7 mouse cellular contexts compared by ENCODE assay signal in the genomic region with DNA sequence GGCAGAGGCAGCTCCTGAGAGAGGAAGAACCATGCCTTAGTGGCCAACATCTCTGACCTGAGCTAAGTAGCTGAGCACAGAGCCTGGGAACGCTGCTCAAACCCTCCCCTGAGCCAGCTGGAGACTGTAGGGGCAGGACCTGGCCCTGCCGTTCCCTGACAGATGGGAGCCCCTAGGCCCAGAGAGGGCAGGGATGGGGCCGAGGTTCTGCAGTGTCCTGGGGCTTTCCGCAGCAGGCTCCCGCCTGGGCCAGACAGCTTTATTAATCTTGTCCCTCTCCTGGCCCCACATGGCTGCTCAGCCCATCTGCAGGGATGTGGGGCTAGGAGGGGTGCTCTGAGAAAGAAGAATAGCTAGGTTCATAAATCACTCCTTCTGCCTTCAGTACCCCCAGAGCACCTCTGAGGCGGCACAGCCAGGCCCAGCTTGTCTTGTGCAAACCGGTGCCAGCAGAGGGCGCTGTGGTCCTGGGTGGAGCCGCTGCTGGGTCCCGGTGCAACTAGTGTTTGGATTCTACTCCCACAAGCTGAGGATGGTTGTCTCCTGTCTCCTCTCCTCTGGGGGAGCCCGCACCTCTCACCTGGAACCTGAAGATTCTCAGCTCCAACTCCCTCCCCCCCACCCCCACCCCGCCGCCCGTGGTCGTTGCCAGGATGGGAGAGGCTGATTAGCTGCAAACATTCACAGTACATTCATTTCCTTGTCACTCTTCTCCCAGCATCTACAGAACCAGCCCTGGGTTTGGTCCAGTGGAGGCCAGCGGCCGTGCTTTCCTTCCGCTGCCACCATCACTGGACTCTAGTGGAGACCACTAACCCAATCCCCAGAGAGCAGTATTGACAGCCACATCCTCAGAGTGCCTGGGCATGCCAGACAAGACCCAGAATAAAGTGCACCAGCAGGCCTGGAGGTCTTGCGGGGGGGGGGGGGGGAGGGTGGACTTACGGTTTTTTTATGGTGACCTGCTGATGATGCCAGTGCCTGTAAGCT. TPM values are rescaled to one million over a fixed set of nuclear protein-coding genes. Genes with fewer than 3 reads are reported as not detected.
A peak's percentile ranks its signal among the peaks of the same experiment; 100 is the strongest.
DNase-seq lines count a peak whose midpoint lies in the region; ATAC-seq and TF ChIP-seq lines count a peak whose summit lies in the region.

No protein-coding gene starts in this region.

- ATAC-seq in limb, embryonic 12.5 days (ENCODE audit: insufficient number of reproducible peaks, insufficient read depth, low FRiP score, low TSS enrichment, low read depth), result peak; percentile 67
- peak; percentile 79; the same call in 1 of the 2 replicates for ATAC-seq in stomach, embryonic 14.5 days (ENCODE audit: insufficient number of reproducible peaks, insufficient read depth, low FRiP score, low read depth)

- 11% methylated on average over 20 of the region's 20 CpGs for WGBS in embryonic facial prominence, embryonic 10.5 days
- 30% methylated on average over 20 of the region's 20 CpGs for WGBS in heart, adult 2 months
- WGBS in limb, embryonic 12.5 days, result 6% methylated on average over 20 of the region's 20 CpGs
- WGBS in stomach, embryonic 14.5 days, result 18% methylated on average over 20 of the region's 20 CpGs

- H3K27me3 ChIP-seq in embryonic facial prominence, embryonic 10.5 days (replicated peaks; ENCODE audit: low read depth, poor library complexity, severe bottlenecking), result no peaks in the 10 kb centered on the region; the same call in 1 of the 2 replicates
- no peaks in the 10 kb centered on the region for H3K27me3 ChIP-seq in heart, adult 2 months (ENCODE audit: control insufficient read depth, insufficient read depth, low read length)
- H3K27me3 ChIP-seq in limb, embryonic 12.5 days, result peaks cover 15% of the 10 kb centered on the region; the same call in 1 of the 2 replicates
- no peaks in the 10 kb centered on the region for H3K27me3 ChIP-seq in stomach, embryonic 14.5 days (ENCODE audit: control insufficient read depth, insufficient read depth, low read length)

- H3K4me3 ChIP-seq in embryonic facial prominence, embryonic 10.5 days, result peak overlapping the region; percentile 32; the same call in 1 of the 2 replicates
- no peak overlapping the region for H3K4me3 ChIP-seq in heart, adult 2 months
- no peak overlapping the region for H3K4me3 ChIP-seq in limb, embryonic 12.5 days (replicated peaks)
- no peak overlapping the region for H3K4me3 ChIP-seq in stomach, embryonic 14.5 days (ENCODE audit: low read depth, low read length)

- peaks cover 35% of the 10 kb centered on the region for H3K4me1 ChIP-seq in embryonic facial prominence, embryonic 10.5 days
- peaks cover 1% of the 10 kb centered on the region; the same call in 1 of the 2 replicates for H3K4me1 ChIP-seq in heart, adult 2 months (ENCODE audit: control insufficient read depth, insufficient read depth, low read length)
- peaks cover 30% of the 10 kb centered on the region for H3K4me1 ChIP-seq in limb, embryonic 12.5 days (replicated peaks)
- H3K4me1 ChIP-seq in stomach, embryonic 14.5 days (ENCODE audit: control insufficient read depth, insufficient read depth, low read length), result 0 out of 2 replicates have a peak, but pooled peaks cover 5% of the 10 kb centered on the region

- peak overlapping the region; percentile 30 for H3K4me2 ChIP-seq in limb, embryonic 12.5 days
- H3K4me2 ChIP-seq in stomach, embryonic 14.5 days (replicated peaks; ENCODE audit: low read depth, low read length), result no peak overlapping the region

- H3K36me3 ChIP-seq in embryonic facial prominence, embryonic 10.5 days (replicated peaks), result peaks cover 3% of the 10 kb centered on the region; the same call in 1 of the 2 replicates
- no peaks in the 10 kb centered on the region for H3K36me3 ChIP-seq in heart, adult 2 months (ENCODE audit: control insufficient read depth, insufficient read depth, low read length)
- H3K36me3 ChIP-seq in limb, embryonic 12.5 days, result peaks cover 3% of the 10 kb centered on the region
- no peaks in the 10 kb centered on the region for H3K36me3 ChIP-seq in stomach, embryonic 14.5 days (ENCODE audit: control insufficient read depth, insufficient read depth, low read length)

- peak overlapping the region; percentile 76 for H3K27ac ChIP-seq in embryonic facial prominence, embryonic 10.5 days (replicated peaks)
- no peak overlapping the region for H3K27ac ChIP-seq in heart, adult 2 months
- peak overlapping the region; percentile 70 for H3K27ac ChIP-seq in limb, embryonic 12.5 days
- no peak overlapping the region for H3K27ac ChIP-seq in stomach, embryonic 14.5 days (ENCODE audit: low read length)

- intact Hi-C loops in heart, adult 2 months (cut with DNase I), result loop anchor here (1.0 to 10.0 kb wide), 4 partner anchors 52 to 428 kb away; no protein-coding TSS in a partner anchor

- TF ChIP-seq EP300 in heart, adult 2 months (IDR thresholded peaks at IDR 0.05; ENCODE audit: insufficient read depth, low read depth, low read length), result peak; percentile 85

- DNase-seq in adrenal gland, postnatal 25 days, result peak; percentile 96
- peak; percentile 92 for DNase-seq in embryonic facial prominence, embryonic 10.5 days (ENCODE audit: low spot score)
- peak; percentile 84 to 94 for DNase-seq in heart, adult 2 months
- DNase-seq in kidney, adult 8-10 months, result peak; percentile 66 to 88
- peak; percentile 42 for DNase-seq in naive thymus-derived CD4-positive, alpha-beta T cell, adult 2 months (ENCODE audit: low read depth)

- peak; percentile 89 for TF ChIP-seq CTCF in heart, adult 2 months (IDR thresholded peaks at IDR 0.05)

- no peak for TF ChIP-seq POLR2A in heart, adult 2 months (IDR thresholded peaks at IDR 0.05; ENCODE audit: insufficient read depth, low read depth, low read length)

- H3K9me3 ChIP-seq in embryonic facial prominence, embryonic 10.5 days, result no peaks in the 10 kb centered on the region
- no peaks in the 10 kb centered on the region for H3K9me3 ChIP-seq in limb, embryonic 12.5 days
- H3K9me3 ChIP-seq in stomach, embryonic 14.5 days (ENCODE audit: control insufficient read depth, low read depth, low read length), result no peaks in the 10 kb centered on the region

- H3K9ac ChIP-seq in heart, adult 2 months (ENCODE audit: low read depth, low read length), result no peak overlapping the region
- no peak overlapping the region for H3K9ac ChIP-seq in limb, embryonic 12.5 days (replicated peaks)
- H3K9ac ChIP-seq in stomach, embryonic 14.5 days (replicated peaks; ENCODE audit: low read depth, low read length), result 0 out of 2 replicates have a peak overlapping the region, but pooled peaks have one; percentile 18

- H3K79me2 ChIP-seq in heart, adult 2 months (replicated peaks; ENCODE audit: control insufficient read depth, insufficient read depth, low read length), result no peaks in the 10 kb centered on the region

RNA-seq across cellular contexts. Expression of gene Trp53i11, which starts 39.6 kb away (rescaled TPM):
- total RNA-seq in adrenal gland, postnatal 25 days (2021), result 52.6 and 75.8 TPM in 2 replicates
- 72.5 and 95.2 TPM in 2 replicates for polyA plus RNA-seq in embryonic facial prominence, embryonic 10.5 days (2016; fragmentation: Nextera tagmentation; extraction: Ambion mirVana)
- total RNA-seq in heart, adult 2 months (2021), result 10 to 100 TPM; 25.2 to 33.2 TPM
- 34.4 and 42.7 TPM in 2 replicates for polyA plus RNA-seq in heart, adult 2 months (2012; rRNA removed)
- polyA plus RNA-seq in limb, embryonic 12.5 days (2016; fragmentation: Nextera tagmentation; extraction: Ambion mirVana), result 16.4 and 22.8 TPM in 2 replicates
- polyA plus RNA-seq in stomach, embryonic 14.5 days (2014; fragmentation: Nextera tagmentation; extraction: Ambion mirVana), result 54.6 and 56.6 TPM in 2 replicates

Comparison
In these comparisons a context has a peak if more than half of its experiments do, and no peak if none do; other contexts are left out.
1. DNase-seq: peak in every context shown above with its lines; median percentile 96 in adrenal gland, postnatal 25 days; 92 in embryonic facial prominence, embryonic 10.5 days; 89 in heart, adult 2 months; 77 in kidney, adult 8-10 months; 42 in naive thymus-derived CD4-positive, alpha-beta T cell, adult 2 months.
2. H3K27ac ChIP-seq: peak in embryonic facial prominence, embryonic 10.5 days (single experiment) and limb, embryonic 12.5 days (single experiment); none in heart, adult 2 months (single experiment) and stomach, embryonic 14.5 days (single experiment).